Mouse (Mus musculus): Measurements from ENCODE around the gene Klf2. TPM values are rescaled to one million over a fixed set of nuclear protein-coding genes. Genes with fewer than 3 reads are reported as not detected.

Klf2 gene
- polyA plus RNA-seq, 1 experiment from 2014 or later, result 6.4 TPM

DNA sequence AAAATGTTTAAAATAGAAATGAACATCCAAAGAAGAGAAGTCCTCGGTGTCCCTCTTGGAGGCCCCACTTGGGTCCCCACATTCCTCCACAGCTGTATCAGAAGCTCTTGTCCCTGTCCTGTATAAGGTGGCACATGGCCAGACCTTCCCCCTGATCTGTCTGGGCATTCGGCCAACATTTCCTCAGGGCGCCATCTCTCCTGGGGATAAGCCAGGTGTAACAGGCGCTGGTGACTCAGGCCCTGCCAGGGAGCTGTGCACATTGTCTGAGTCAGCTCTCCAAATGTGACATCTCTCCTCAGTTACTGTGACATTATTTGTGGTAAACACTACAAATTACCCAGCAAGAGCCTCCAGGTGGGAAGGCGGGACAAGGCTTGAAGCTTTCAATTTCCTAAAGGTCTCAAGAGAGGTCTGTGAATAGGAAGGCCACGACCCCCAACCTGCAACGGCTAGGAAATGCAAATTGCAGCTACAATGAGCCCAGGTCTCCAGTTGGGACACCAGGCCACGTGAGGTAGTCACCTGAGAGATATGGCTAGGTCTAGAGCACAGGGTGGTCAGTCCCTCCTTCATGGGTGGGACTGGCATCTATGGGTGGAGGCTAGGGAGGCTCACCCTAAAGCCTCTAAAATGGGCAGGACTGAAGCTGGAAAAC, 7.9 kb upstream of the Klf2 start:
- Histone ChIP-seq H3K9ac (replicated peaks; ENCODE audit: low read depth, low read length) (no peak overlapping the region), H3K4me2 (replicated peaks; ENCODE audit: low read depth, low read length) (no peak overlapping the region), H3K9me3 (ENCODE audit: control insufficient read depth, low read depth, low read length) (no peaks in the 10 kb centered on the region), H3K4me3 (ENCODE audit: low read depth, low read length) (no peak overlapping the region), H3K36me3 (ENCODE audit: control insufficient read depth, insufficient read depth, low read length) (no peaks in the 10 kb centered on the region), H3K4me1 (ENCODE audit: control insufficient read depth, insufficient read depth, low read length) (no peaks in the 10 kb centered on the region), H3K27ac (ENCODE audit: low read length) (no peak overlapping the region), H3K27me3 (ENCODE audit: control insufficient read depth, insufficient read depth, low read length) (no peaks in the 10 kb centered on the region)
- 44% methylated on average over 8 of the region's 8 CpGs for WGBS
- ATAC-seq (ENCODE audit: insufficient number of reproducible peaks, insufficient read depth, low FRiP score, low read depth), result no peak

DNA sequence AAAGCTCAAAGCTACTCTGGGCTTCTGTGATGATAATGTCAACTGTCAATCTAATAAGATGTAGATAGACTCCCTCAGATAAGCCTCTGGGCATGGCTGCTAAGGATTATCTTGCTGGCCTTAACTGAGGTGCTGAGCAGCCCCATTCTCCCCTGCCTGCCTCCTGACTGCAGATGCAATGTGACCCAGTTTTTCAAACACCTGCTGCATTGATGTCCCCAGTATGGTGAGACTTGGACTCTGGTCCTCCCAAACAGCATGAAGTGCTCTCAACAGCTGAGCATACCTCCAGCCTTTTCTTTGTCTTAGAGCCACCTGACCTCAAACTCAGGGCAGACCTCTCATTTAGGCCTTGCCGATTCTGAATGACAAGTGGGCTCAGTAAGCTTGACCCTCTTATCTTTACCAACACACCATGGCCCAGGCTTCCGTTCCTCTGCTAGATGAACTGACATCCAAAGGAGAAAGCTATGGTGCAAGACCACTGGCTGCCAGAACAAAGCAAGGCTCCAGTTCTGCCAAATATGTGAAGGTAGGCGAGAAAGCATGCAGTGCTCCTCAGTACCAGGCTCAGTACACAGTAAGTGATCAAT, 5.8 kb upstream of the Klf2 start:
- no peak for ATAC-seq (ENCODE audit: insufficient number of reproducible peaks, insufficient read depth, low FRiP score, low read depth)
- Histone ChIP-seq H3K27me3 (ENCODE audit: control insufficient read depth, insufficient read depth, low read length) (no peaks in the 10 kb centered on the region), H3K4me1 (ENCODE audit: control insufficient read depth, insufficient read depth, low read length) (no peaks in the 10 kb centered on the region), H3K27ac (ENCODE audit: low read length) (no peak overlapping the region), H3K4me3 (ENCODE audit: low read depth, low read length) (no peak overlapping the region), H3K9ac (replicated peaks; ENCODE audit: low read depth, low read length) (no peak overlapping the region), H3K9me3 (ENCODE audit: control insufficient read depth, low read depth, low read length) (no peaks in the 10 kb centered on the region), H3K36me3 (ENCODE audit: control insufficient read depth, insufficient read depth, low read length) (no peaks in the 10 kb centered on the region), H3K4me2 (replicated peaks; ENCODE audit: low read depth, low read length) (no peak overlapping the region)
- 57% methylated on average over 3 of the region's 3 CpGs for WGBS

DNA sequence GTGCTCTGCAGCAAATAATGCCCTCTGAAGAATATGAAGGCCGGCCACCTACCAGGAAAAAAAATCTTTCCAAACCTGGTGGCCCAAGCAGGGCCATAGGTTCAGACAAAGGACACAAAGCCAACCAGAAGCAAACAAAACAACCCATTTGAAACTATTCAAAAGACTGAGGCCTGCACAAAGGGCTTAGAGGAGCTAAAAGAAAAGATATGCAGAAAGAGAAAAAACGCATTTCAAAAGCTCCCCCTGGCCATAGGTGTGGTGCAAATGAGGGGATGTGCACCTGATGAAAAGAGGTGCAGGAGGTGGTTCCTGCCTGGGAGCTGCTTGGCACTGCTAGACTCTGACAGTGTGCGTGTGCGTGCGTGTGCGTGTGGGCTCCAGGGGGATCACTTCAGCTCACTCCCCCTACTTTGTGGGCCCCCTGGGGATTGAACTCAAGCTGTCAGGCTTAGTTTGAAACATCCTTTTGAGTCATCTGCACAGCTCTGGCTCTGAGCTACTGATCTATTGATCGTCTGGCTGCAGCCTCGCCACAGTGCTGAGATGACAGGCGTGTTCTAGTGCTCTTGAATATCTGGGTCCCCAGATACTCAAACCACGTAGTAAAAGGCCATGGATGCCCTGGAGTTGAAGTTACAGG, 2.7 kb upstream of the Klf2 start:
- no peaks in the 10 kb centered on the region for H3K36me3 ChIP-seq (ENCODE audit: control insufficient read depth, insufficient read depth, low read length)
- no peak overlapping the region for H3K4me2 ChIP-seq (replicated peaks; ENCODE audit: low read depth, low read length)
- no peaks in the 10 kb centered on the region for H3K4me1 ChIP-seq (ENCODE audit: control insufficient read depth, insufficient read depth, low read length)
- H3K9ac ChIP-seq (replicated peaks; ENCODE audit: low read depth, low read length), result no peak overlapping the region
- no peaks in the 10 kb centered on the region for H3K9me3 ChIP-seq (ENCODE audit: control insufficient read depth, low read depth, low read length)
- H3K27ac ChIP-seq (ENCODE audit: low read length), result no peak overlapping the region
- WGBS, result 53% methylated on average over 10 of the region's 10 CpGs
- no peak overlapping the region for H3K4me3 ChIP-seq (ENCODE audit: low read depth, low read length)
- ATAC-seq (ENCODE audit: insufficient number of reproducible peaks, insufficient read depth, low FRiP score, low read depth), result no peak
- peaks cover 19% of the 10 kb centered on the region for H3K27me3 ChIP-seq (ENCODE audit: control insufficient read depth, insufficient read depth, low read length)

DNA sequence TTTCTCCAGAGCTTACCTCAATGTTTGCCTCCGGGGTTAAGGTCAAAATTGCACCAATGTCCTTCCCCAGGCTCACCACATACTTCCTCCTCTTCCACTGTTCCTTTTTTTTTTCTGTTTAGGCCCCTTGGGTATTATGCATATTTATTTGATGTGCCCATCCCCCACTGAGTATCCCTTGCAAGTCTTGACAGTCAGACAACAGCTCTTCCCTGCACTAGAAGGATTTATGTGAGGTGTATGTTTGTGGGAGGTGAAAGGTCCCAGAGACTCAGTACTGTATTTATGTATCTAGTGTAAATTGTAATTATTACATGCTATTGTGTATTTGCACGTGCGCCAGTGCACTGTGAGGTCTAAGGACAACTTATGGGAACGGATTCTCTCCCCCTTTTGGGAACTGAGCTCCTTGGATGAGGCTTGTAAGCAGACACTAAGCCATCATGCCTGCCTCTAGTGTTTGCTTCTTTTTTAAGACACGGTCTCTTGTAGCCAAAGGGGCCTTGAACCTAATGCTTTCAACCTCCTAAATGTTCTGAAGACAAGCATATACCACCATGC, 1.0 kb upstream of the Klf2 start:
- H3K4me1 ChIP-seq (ENCODE audit: control insufficient read depth, insufficient read depth, low read length), result no peaks in the 10 kb centered on the region
- H3K4me3 ChIP-seq (ENCODE audit: low read depth, low read length), result no peak overlapping the region
- no peak overlapping the region for H3K4me2 ChIP-seq (replicated peaks; ENCODE audit: low read depth, low read length)
- H3K9ac ChIP-seq (replicated peaks; ENCODE audit: low read depth, low read length), result no peak overlapping the region
- peaks cover 22% of the 10 kb centered on the region for H3K27me3 ChIP-seq (ENCODE audit: control insufficient read depth, insufficient read depth, low read length)
- ATAC-seq (ENCODE audit: insufficient number of reproducible peaks, insufficient read depth, low FRiP score, low read depth), result no peak
- no peaks in the 10 kb centered on the region for H3K9me3 ChIP-seq (ENCODE audit: control insufficient read depth, low read depth, low read length)
- 46% methylated on average over 5 of the region's 5 CpGs for WGBS
- no peaks in the 10 kb centered on the region for H3K36me3 ChIP-seq (ENCODE audit: control insufficient read depth, insufficient read depth, low read length)
- H3K27ac ChIP-seq (ENCODE audit: low read length), result no peak overlapping the region

DNA sequence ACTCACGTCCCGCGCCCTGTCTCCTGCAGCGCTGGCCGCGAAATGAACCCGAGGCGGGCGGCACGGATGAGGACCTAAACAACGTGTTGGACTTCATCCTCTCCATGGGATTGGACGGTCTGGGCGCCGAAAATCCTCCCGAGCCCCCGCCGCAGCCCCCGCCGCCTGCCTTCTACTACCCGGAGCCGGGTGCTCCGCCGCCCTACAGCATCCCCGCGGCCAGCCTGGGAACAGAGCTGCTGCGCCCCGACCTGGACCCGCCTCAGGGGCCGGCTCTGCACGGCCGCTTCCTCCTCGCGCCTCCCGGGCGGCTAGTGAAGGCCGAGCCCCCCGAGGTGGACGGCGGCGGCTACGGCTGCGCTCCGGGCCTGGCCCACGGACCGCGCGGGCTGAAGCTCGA, 564 bp downstream of the Klf2 start:
- no peak; the same call in 1 of the 2 replicates for ATAC-seq (ENCODE audit: insufficient number of reproducible peaks, insufficient read depth, low FRiP score, low read depth)
- H3K4me3 ChIP-seq (ENCODE audit: low read depth, low read length), result peak overlapping the region; percentile 39
- no peak overlapping the region for H3K27ac ChIP-seq (ENCODE audit: low read length)
- H3K9ac ChIP-seq (replicated peaks; ENCODE audit: low read depth, low read length), result peak overlapping the region; percentile 15; the same call in 1 of the 2 replicates
- peak overlapping the region; percentile 83 for H3K4me2 ChIP-seq (replicated peaks; ENCODE audit: low read depth, low read length)
- peaks cover 22% of the 10 kb centered on the region for H3K27me3 ChIP-seq (ENCODE audit: control insufficient read depth, insufficient read depth, low read length)
- under 1% methylated on average over 48 of the region's 48 CpGs for WGBS
- no peaks in the 10 kb centered on the region for H3K4me1 ChIP-seq (ENCODE audit: control insufficient read depth, insufficient read depth, low read length)
- H3K9me3 ChIP-seq (ENCODE audit: control insufficient read depth, low read depth, low read length), result no peaks in the 10 kb centered on the region
- no peaks in the 10 kb centered on the region for H3K36me3 ChIP-seq (ENCODE audit: control insufficient read depth, insufficient read depth, low read length)

DNA sequence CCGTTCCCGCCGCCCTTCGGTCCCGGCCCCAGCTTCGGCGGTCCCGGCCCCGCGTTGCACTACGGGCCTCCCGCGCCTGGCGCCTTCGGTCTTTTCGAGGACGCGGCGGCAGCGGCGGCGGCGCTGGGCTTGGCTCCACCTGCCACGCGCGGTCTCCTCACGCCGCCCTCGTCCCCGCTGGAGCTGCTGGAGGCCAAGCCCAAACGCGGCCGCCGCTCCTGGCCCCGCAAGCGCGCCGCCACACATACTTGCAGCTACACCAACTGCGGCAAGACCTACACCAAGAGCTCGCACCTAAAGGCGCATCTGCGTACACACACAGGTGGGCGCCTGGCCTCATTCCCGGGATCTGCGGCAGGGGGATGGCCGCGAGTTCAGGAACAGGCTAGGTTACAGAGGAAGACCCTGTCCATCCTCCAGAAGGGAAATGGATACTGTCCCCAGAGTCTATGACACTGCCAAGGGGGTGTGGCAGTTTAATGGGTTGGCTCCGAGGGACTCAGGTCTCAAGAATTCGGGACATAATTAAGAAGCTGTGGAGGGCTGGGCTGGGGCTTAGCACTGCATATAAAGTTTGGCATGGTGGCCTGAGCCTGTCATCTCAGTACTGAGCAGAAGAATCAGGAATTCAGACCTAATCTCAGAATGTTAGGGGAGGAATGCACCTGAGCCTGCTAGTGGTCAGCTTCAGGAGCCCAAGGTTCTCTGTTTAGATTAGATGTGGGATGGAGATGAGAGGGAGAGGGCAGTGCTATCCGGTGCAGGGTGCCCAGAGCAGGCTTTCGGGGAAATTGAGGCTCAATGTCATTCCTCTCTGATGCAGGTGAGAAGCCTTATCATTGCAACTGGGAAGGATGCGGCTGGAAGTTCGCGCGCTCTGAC, 1.3 kb downstream of the Klf2 start:
- H3K9me3 ChIP-seq (ENCODE audit: control insufficient read depth, low read depth, low read length), result no peaks in the 10 kb centered on the region
- H3K4me2 ChIP-seq (replicated peaks; ENCODE audit: low read depth, low read length), result peak overlapping the region; percentile 83
- no peaks in the 10 kb centered on the region for H3K4me1 ChIP-seq (ENCODE audit: control insufficient read depth, insufficient read depth, low read length)
- 5% methylated on average over 55 of the region's 55 CpGs for WGBS
- no peak for ATAC-seq (ENCODE audit: insufficient number of reproducible peaks, insufficient read depth, low FRiP score, low read depth)
- H3K9ac ChIP-seq (replicated peaks; ENCODE audit: low read depth, low read length), result peak overlapping the region; percentile 15; the same call in 1 of the 2 replicates
- peak overlapping the region; percentile 39 for H3K4me3 ChIP-seq (ENCODE audit: low read depth, low read length)
- H3K36me3 ChIP-seq (ENCODE audit: control insufficient read depth, insufficient read depth, low read length), result no peaks in the 10 kb centered on the region
- H3K27me3 ChIP-seq (ENCODE audit: control insufficient read depth, insufficient read depth, low read length), result peaks cover 22% of the 10 kb centered on the region
- H3K27ac ChIP-seq (ENCODE audit: low read length), result no peak overlapping the region

DNA sequence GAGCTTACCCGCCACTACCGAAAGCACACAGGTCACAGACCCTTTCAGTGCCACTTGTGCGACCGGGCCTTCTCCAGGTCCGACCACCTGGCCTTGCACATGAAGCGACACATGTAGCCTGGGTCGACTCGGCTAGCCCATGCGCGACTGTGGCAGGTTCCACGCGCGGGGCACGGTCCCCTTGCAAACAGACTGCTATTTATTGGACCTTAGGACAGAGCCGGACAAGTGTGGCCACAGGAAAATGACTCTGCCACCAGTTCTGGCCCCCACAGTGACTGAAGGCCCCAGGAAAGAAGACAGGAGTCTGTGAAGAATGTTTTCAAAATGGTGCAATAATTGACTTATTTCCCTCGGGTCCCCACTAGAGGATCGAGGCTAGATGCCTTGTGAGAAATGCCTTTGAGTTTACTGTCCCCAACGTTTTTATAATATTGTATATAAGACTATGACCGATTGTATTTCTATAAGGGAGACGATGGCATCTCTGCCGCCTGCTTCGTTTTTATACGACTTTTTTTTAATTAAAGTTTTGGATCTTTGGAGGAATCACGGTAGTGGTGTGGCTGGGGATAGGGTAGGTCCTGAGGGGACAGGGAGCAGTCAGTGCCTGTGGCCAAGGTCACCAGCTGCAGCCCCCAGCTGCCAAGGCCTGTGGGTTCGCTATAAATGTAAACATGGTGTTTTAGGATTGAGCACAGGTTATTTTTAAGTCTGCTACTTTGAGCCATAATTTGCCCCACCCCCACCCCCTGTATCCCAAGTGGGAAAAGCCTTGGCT, 2.2 kb downstream of the Klf2 start:
- no peak for ATAC-seq (ENCODE audit: insufficient number of reproducible peaks, insufficient read depth, low FRiP score, low read depth)

More for the DNA sequence above, 2.2 kb downstream of the Klf2 start:
- Histone ChIP-seq H3K4me2 (replicated peaks; ENCODE audit: low read depth, low read length) (peak overlapping the region; percentile 83; the same call in 1 of the 2 replicates), H3K4me1 (ENCODE audit: control insufficient read depth, insufficient read depth, low read length) (no peaks in the 10 kb centered on the region), H3K36me3 (ENCODE audit: control insufficient read depth, insufficient read depth, low read length) (no peaks in the 10 kb centered on the region), H3K9me3 (ENCODE audit: control insufficient read depth, low read depth, low read length) (no peaks in the 10 kb centered on the region), H3K27ac (ENCODE audit: low read length) (no peak overlapping the region), H3K4me3 (ENCODE audit: low read depth, low read length) (peak overlapping the region; percentile 39; the same call in 1 of the 2 replicates), H3K9ac (replicated peaks; ENCODE audit: low read depth, low read length) (no peak overlapping the region), H3K27me3 (ENCODE audit: control insufficient read depth, insufficient read depth, low read length) (peaks cover 22% of the 10 kb centered on the region)
- WGBS, result 55% methylated on average over 25 of the region's 25 CpGs
